9 mouse cellular contexts compared by ENCODE assay signal in the genomic region with DNA sequence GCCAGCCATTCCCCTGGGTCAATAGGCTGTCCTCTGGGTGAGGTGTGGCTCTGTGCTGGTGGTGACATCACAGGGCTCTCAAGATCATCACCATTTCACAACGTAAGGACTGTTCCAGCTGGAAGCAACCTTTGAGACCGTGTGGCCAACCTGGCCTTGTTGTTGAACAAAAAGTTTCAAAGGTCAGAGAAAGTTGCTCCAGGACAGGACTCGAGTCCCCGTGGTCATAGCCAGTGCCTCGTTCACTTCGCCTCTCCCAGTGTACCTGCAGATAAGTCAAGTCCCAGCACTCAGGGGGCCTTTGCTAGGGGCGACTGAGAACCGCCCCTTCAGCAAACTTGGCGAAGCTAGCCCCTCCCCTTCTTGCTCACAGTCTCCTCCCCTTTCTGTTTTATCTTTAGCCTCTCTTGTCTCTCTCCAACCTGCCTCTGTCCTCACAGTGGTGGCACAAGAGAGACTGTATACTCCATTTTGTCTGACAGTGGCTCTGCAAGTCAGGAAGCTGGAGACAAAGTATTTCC. TPM values are rescaled to one million over a fixed set of nuclear protein-coding genes. Genes with fewer than 3 reads are reported as not detected.
A peak's percentile ranks its signal among the peaks of the same experiment; 100 is the strongest.
DNase-seq lines count a peak whose midpoint lies in the region; ATAC-seq and TF ChIP-seq lines count a peak whose summit lies in the region.
"Had no signal": no experiment of that assay in that cellular context is flagged by ENCODE, and none has a peak within 500 bp of the region (broad histone marks: within the 10 kb centered on the region; RNA-seq: fewer than 3 reads in every experiment).

No protein-coding gene starts in this region.

- H3K4me1 ChIP-seq in embryonic facial prominence, embryonic 15.5 days, result no peaks in the 10 kb centered on the region
- peaks cover 8% of the 10 kb centered on the region; the same call in 1 of the 2 replicates for H3K4me1 ChIP-seq in embryonic facial prominence, embryonic 10.5 days
- H3K4me1 ChIP-seq in MEL (ENCODE audit: control insufficient read depth in 1 of 2, insufficient read depth in 2 of 2, low read length in 2 of 2), result peaks cover 28 to 39% of the 10 kb centered on the region in 2 experiments
- H3K4me1 ChIP-seq in intestine, embryonic 14.5 days (replicated peaks; ENCODE audit: control insufficient read depth, insufficient read depth, low read length), result no peaks in the 10 kb centered on the region
- peaks cover 18% of the 10 kb centered on the region; the same call in 1 of the 2 replicates for H3K4me1 ChIP-seq in lung, embryonic 15.5 days
- no peaks in the 10 kb centered on the region for H3K4me1 ChIP-seq in hindbrain, embryonic 16.5 days (ENCODE audit: control insufficient read depth, insufficient read depth, low read depth, low read length)
- H3K4me1 ChIP-seq in forebrain, postnatal 0 days (ENCODE audit: insufficient read depth), result no peaks in the 10 kb centered on the region

- TF ChIP-seq CTCF in MEL (IDR thresholded peaks at IDR 0.05 in 2 of 3, conservative IDR thresholded peaks at IDR 0.05 in 1 of 3; ENCODE audit: control insufficient read depth in 1 of 3, insufficient read depth in 1 of 3, low read depth in 2 of 3, low read length in 3 of 3, poor library complexity in 1 of 3, severe bottlenecking in 1 of 3), result no peak
- no peak for TF ChIP-seq CTCF in forebrain, postnatal 0 days (IDR thresholded peaks at IDR 0.05; ENCODE audit: low read depth)

- no peak for ATAC-seq in embryonic facial prominence, embryonic 15.5 days (ENCODE audit: insufficient number of reproducible peaks, low FRiP score, low TSS enrichment, low read depth)
- ATAC-seq in intestine, embryonic 14.5 days (replicated peaks; ENCODE audit: low FRiP score, low TSS enrichment, low read depth), result peak; percentile 87
- peak; percentile 36 for ATAC-seq in lung, embryonic 15.5 days (ENCODE audit: borderline replicate concordance, extremely low read depth, low FRiP score, low TSS enrichment)
- ATAC-seq in hindbrain, embryonic 16.5 days, result no peak
- no peak for ATAC-seq in forebrain, postnatal 0 days

- no peak overlapping the region for H3K4me3 ChIP-seq in embryonic facial prominence, embryonic 15.5 days (replicated peaks)
- no peak overlapping the region for H3K4me3 ChIP-seq in embryonic facial prominence, embryonic 10.5 days
- H3K4me3 ChIP-seq in MEL (ENCODE audit: control insufficient read depth in 1 of 2, insufficient read depth in 1 of 2, low read depth in 2 of 2, low read length in 2 of 2), result peak overlapping the region; percentile 53 to 54
- H3K4me3 ChIP-seq in intestine, embryonic 14.5 days (ENCODE audit: low read depth, low read length), result no peak overlapping the region
- no peak overlapping the region for H3K4me3 ChIP-seq in lung, embryonic 15.5 days
- no peak overlapping the region for H3K4me3 ChIP-seq in hindbrain, embryonic 16.5 days (ENCODE audit: low read length)
- no peak overlapping the region for H3K4me3 ChIP-seq in forebrain, postnatal 0 days (ENCODE audit: low read depth, low read length)
- H3K4me3 ChIP-seq: hindbrain, embryonic 15.5 days had no signal

- TF ChIP-seq RAD21 in MEL (IDR thresholded peaks at IDR 0.05; ENCODE audit: low read depth, low read length), result no peak

- TF ChIP-seq POLR2A in MEL (IDR thresholded peaks at IDR 0.05; ENCODE audit: control insufficient read depth in 1 of 2, insufficient read depth in 1 of 2, low read depth in 1 of 2, low read length in 2 of 2, poor library complexity in 1 of 2), result peak in 1 of 2 experiments; percentile 71; a peak in 2 of 4 replicates

- no peak overlapping the region for H3K27ac ChIP-seq in embryonic facial prominence, embryonic 15.5 days (replicated peaks)
- no peak overlapping the region for H3K27ac ChIP-seq in embryonic facial prominence, embryonic 10.5 days (replicated peaks)
- peak overlapping the region; percentile 73 for H3K27ac ChIP-seq in MEL (ENCODE audit: control insufficient read depth, low read depth, low read length)
- H3K27ac ChIP-seq in intestine, embryonic 14.5 days (ENCODE audit: low read depth), result no peak overlapping the region
- no peak overlapping the region for H3K27ac ChIP-seq in lung, embryonic 15.5 days
- no peak overlapping the region for H3K27ac ChIP-seq in hindbrain, embryonic 16.5 days (ENCODE audit: low read depth, low read length)
- H3K27ac ChIP-seq in forebrain, postnatal 0 days (ENCODE audit: low read depth, low read length), result no peak overlapping the region
- H3K27ac ChIP-seq: hindbrain, embryonic 15.5 days had no signal

- 26% methylated on average over 9 of the region's 9 CpGs for WGBS in embryonic facial prominence, embryonic 15.5 days
- 30% methylated on average over 9 of the region's 9 CpGs for WGBS in embryonic facial prominence, embryonic 10.5 days
- 30% methylated on average over 9 of the region's 9 CpGs for WGBS in intestine, embryonic 14.5 days
- WGBS in lung, embryonic 15.5 days, result 22% methylated on average over 9 of the region's 9 CpGs
- WGBS in hindbrain, embryonic 16.5 days, result 32% methylated on average over 9 of the region's 9 CpGs
- 37% methylated on average over 9 of the region's 9 CpGs for WGBS in forebrain, postnatal 0 days

- no peaks in the 10 kb centered on the region for H3K36me3 ChIP-seq in embryonic facial prominence, embryonic 15.5 days
- no peaks in the 10 kb centered on the region for H3K36me3 ChIP-seq in embryonic facial prominence, embryonic 10.5 days (replicated peaks)
- peaks cover 0 to 27% of the 10 kb centered on the region in 2 experiments; a peak in 2 of 4 replicates for H3K36me3 ChIP-seq in MEL (ENCODE audit: control insufficient read depth in 1 of 2, insufficient read depth in 2 of 2, low read length in 2 of 2)
- no peaks in the 10 kb centered on the region for H3K36me3 ChIP-seq in intestine, embryonic 14.5 days (ENCODE audit: control insufficient read depth, insufficient read depth, low read length)
- H3K36me3 ChIP-seq in lung, embryonic 15.5 days, result no peaks in the 10 kb centered on the region
- H3K36me3 ChIP-seq in hindbrain, embryonic 16.5 days (ENCODE audit: control insufficient read depth, insufficient read depth, low read length), result no peaks in the 10 kb centered on the region
- no peaks in the 10 kb centered on the region for H3K36me3 ChIP-seq in forebrain, postnatal 0 days (ENCODE audit: insufficient read depth)
- H3K36me3 ChIP-seq: hindbrain, embryonic 15.5 days had no signal

- H3K9me3 ChIP-seq in embryonic facial prominence, embryonic 15.5 days (replicated peaks), result no peaks in the 10 kb centered on the region
- H3K9me3 ChIP-seq in embryonic facial prominence, embryonic 10.5 days, result no peaks in the 10 kb centered on the region
- no peaks in the 10 kb centered on the region for H3K9me3 ChIP-seq in MEL (replicated peaks; ENCODE audit: insufficient read depth, low read length)
- no peaks in the 10 kb centered on the region for H3K9me3 ChIP-seq in intestine, embryonic 14.5 days (ENCODE audit: control insufficient read depth, low read length)
- H3K9me3 ChIP-seq in lung, embryonic 15.5 days, result no peaks in the 10 kb centered on the region
- no peaks in the 10 kb centered on the region for H3K9me3 ChIP-seq in hindbrain, embryonic 16.5 days (ENCODE audit: control insufficient read depth, low read length)
- no peaks in the 10 kb centered on the region for H3K9me3 ChIP-seq in forebrain, postnatal 0 days (ENCODE audit: low read length)
- H3K9me3 ChIP-seq: hindbrain, embryonic 15.5 days had no signal

- H3K9ac ChIP-seq in embryonic facial prominence, embryonic 15.5 days, result no peak overlapping the region
- H3K9ac ChIP-seq in MEL (ENCODE audit: control insufficient read depth, low read depth, low read length, poor library complexity, severe bottlenecking), result peak overlapping the region; percentile 64
- no peak overlapping the region for H3K9ac ChIP-seq in intestine, embryonic 14.5 days (ENCODE audit: low read length)
- no peak overlapping the region for H3K9ac ChIP-seq in lung, embryonic 15.5 days
- H3K9ac ChIP-seq in hindbrain, embryonic 16.5 days (ENCODE audit: low read depth, low read length), result no peak overlapping the region
- no peak overlapping the region for H3K9ac ChIP-seq in forebrain, postnatal 0 days
- H3K9ac ChIP-seq: hindbrain, embryonic 15.5 days had no signal

- no peak for TF ChIP-seq EP300 in MEL (IDR thresholded peaks at IDR 0.05; ENCODE audit: low read depth in 1 of 2, low read length in 2 of 2)

- 0 out of 2 replicates have a peak overlapping the region, but pooled peaks have one; percentile 6 for H3K4me2 ChIP-seq in embryonic facial prominence, embryonic 15.5 days (replicated peaks)
- H3K4me2 ChIP-seq in intestine, embryonic 14.5 days (ENCODE audit: low read length), result peak overlapping the region; percentile 8; the same call in 1 of the 2 replicates
- peak overlapping the region; percentile 30 for H3K4me2 ChIP-seq in lung, embryonic 15.5 days
- no peak overlapping the region for H3K4me2 ChIP-seq in hindbrain, embryonic 16.5 days (ENCODE audit: low read length)
- H3K4me2 ChIP-seq in forebrain, postnatal 0 days (ENCODE audit: low read depth), result no peak overlapping the region
- H3K4me2 ChIP-seq: hindbrain, embryonic 15.5 days had no signal

- H3K79me2 ChIP-seq in MEL (ENCODE audit: control insufficient read depth, insufficient read depth, low read length, poor library complexity), result no peaks in the 10 kb centered on the region

- H3K27me3 ChIP-seq in embryonic facial prominence, embryonic 15.5 days, result no peaks in the 10 kb centered on the region
- 0 out of 2 replicates have a peak, but pooled peaks cover 3% of the 10 kb centered on the region for H3K27me3 ChIP-seq in embryonic facial prominence, embryonic 10.5 days (replicated peaks; ENCODE audit: low read depth, poor library complexity, severe bottlenecking)
- H3K27me3 ChIP-seq in MEL (ENCODE audit: control insufficient read depth in 1 of 2, insufficient read depth in 2 of 2, low read length in 2 of 2), result no peaks in the 10 kb centered on the region
- no peaks in the 10 kb centered on the region for H3K27me3 ChIP-seq in intestine, embryonic 14.5 days (replicated peaks; ENCODE audit: control insufficient read depth, insufficient read depth, low read length)
- H3K27me3 ChIP-seq in lung, embryonic 15.5 days, result no peaks in the 10 kb centered on the region
- H3K27me3 ChIP-seq in hindbrain, embryonic 16.5 days (replicated peaks; ENCODE audit: control insufficient read depth, insufficient read depth, low read length), result no peaks in the 10 kb centered on the region
- no peaks in the 10 kb centered on the region for H3K27me3 ChIP-seq in forebrain, postnatal 0 days (ENCODE audit: insufficient read depth, low read length)
- H3K27me3 ChIP-seq: hindbrain, embryonic 15.5 days had no signal

- DNase-seq in embryonic facial prominence, embryonic 10.5 days (ENCODE audit: low spot score), result no peak
- peak; percentile 90 for DNase-seq in MEL (ENCODE audit: low read depth, low spot score)
- DNase-seq in intestine, embryonic 14.5 days (ENCODE audit: low spot score), result peak; percentile 64
- no peak for DNase-seq in forebrain, postnatal 0 days
- DNase-seq in embryo, embryonic 10 days (ENCODE audit: low spot score), result no peak

RNA-seq across cellular contexts. Expression of gene Atl2, which starts 22.6 kb away (rescaled TPM):
- polyA plus RNA-seq in embryonic facial prominence, embryonic 15.5 days (2015; fragmentation: Nextera tagmentation; extraction: Ambion mirVana), result 30.6 and 30.7 TPM in 2 replicates
- polyA plus RNA-seq in embryonic facial prominence, embryonic 10.5 days (2016; fragmentation: Nextera tagmentation; extraction: Ambion mirVana), result 37.5 and 38.1 TPM in 2 replicates
- total RNA-seq in MEL (2012; rRNA removed), result 28.9 and 29.5 TPM in 2 replicates
- polyA plus RNA-seq in MEL (2012; ENCODE audit: insufficient read depth in 1 of 2, insufficient read length in 2 of 2, low read depth in 1 of 2, low replicate concordance in 2 of 2, missing spikeins in 1 of 2), result 100 to 1,000 TPM in 1 of 2 experiments, 10 to 100 TPM in 1; 43.3 to 118 TPM
- polyA plus RNA-seq in intestine, embryonic 14.5 days (2014; fragmentation: Nextera tagmentation; extraction: Ambion mirVana), result 40.1 and 40.3 TPM in 2 replicates
- 35.8 and 38.3 TPM in 2 replicates for polyA plus RNA-seq in lung, embryonic 15.5 days (2015; fragmentation: Nextera tagmentation; extraction: Ambion mirVana)
- 38.9 and 39.0 TPM in 2 replicates for polyA plus RNA-seq in hindbrain, embryonic 16.5 days (2015; fragmentation: Nextera tagmentation; extraction: Ambion mirVana)
- 28.4 and 34.1 TPM in 2 replicates for total RNA-seq in forebrain, postnatal 0 days (2014; rRNA removed)
- polyA plus RNA-seq in forebrain, postnatal 0 days (2015; fragmentation: Nextera tagmentation; extraction: Ambion mirVana), result 16.7 and 27.2 TPM in 2 replicates

Comparison
In these comparisons a context has a peak if more than half of its experiments do, and no peak if none do; other contexts are left out.
1. ATAC-seq: peak in intestine, embryonic 14.5 days (single experiment) and lung, embryonic 15.5 days (single experiment); none in embryonic facial prominence, embryonic 15.5 days (single experiment), hindbrain, embryonic 16.5 days (single experiment) and forebrain, postnatal 0 days (single experiment).
2. H3K4me2 ChIP-seq: peak in embryonic facial prominence, embryonic 15.5 days (single experiment), intestine, embryonic 14.5 days (single experiment) and lung, embryonic 15.5 days (single experiment); none in hindbrain, embryonic 16.5 days (single experiment) and forebrain, postnatal 0 days (single experiment).
3. H3K4me3 ChIP-seq: peak in MEL (2 of 2); none in embryonic facial prominence, embryonic 15.5 days (single experiment), embryonic facial prominence, embryonic 10.5 days (single experiment), intestine, embryonic 14.5 days (single experiment), lung, embryonic 15.5 days (single experiment), hindbrain, embryonic 16.5 days (single experiment) and forebrain, postnatal 0 days (single experiment).
4. DNase-seq: peak in MEL (single experiment) and intestine, embryonic 14.5 days (single experiment); none in embryonic facial prominence, embryonic 10.5 days (single experiment), forebrain, postnatal 0 days (single experiment) and embryo, embryonic 10 days (single experiment).